Mouse (Mus musculus): ENCODE measurements around the gene 4931422A03Rik.

DNA sequence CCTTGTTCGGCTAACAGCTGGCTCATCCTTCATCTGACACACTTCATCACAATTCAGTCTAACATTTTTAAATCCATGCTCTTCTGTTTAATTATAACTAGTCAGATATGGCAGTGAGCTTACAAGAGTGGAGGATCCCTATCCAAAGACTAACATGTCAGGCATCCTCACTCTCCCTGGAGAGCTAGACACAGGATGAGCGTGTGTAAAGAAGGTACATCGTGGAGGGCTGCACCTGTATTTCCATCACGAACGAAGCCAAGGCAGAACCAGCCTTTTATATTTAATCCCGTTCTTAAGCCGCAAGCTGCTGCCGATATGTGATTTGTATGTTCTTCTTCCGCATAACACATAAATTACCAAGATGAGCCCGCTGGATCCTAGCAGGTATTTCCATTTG lies 45.0 kb downstream of the 4931422A03Rik start:
- TF ChIP-seq CTCF (IDR thresholded peaks at IDR 0.05; ENCODE audit: low read depth, low read length) (no peak), POLR2A (IDR thresholded peaks at IDR 0.05; ENCODE audit: extremely low read depth, insufficient read depth, low read length) (no peak)
